Mouse (Mus musculus): Measurements from ENCODE around the gene Thg1l. TPM values are rescaled to one million over a fixed set of nuclear protein-coding genes. Genes with fewer than 3 reads are reported as not detected.

Thg1l gene
- polyA plus RNA-seq, 1 experiment from 2014 or later = 18.2 TPM

DNA sequence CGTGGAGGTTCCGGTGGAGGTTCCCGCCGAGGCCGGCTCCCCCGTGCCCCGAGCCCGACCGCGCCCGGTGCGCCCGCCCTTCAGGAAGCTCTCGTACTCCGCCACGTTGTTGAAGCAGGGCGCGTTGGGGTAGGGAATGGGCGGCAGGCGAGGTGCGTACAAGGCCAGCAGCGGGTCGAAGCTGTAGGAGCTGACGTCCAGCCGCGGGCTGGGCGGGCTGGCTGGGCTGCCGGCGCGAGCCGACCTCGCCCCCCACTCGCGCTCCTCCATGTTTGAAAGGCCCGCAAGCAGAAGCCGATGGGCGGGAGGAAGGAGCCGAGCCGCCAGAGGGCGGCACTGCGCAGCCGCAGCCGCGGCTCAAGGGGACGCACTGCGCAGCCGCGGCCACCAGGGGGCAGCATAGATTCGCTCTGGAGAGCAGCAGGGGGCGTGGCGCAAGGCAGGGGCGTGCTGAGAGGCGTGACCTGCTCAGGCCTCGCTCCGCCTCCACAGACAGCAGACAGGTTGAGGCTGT lies 10.6 kb downstream of the Thg1l start, which contains the start of gene Lsm11:
Lsm11 (minus strand) TSS at position 293 of the 514 bp plus-strand sequence.
- Histone ChIP-seq H3K79me2 (ENCODE audit: inconsistent target) (peaks cover 37% of the 10 kb centered on the region), H3K36me3 (ENCODE audit: inconsistent target) (peaks cover 5% of the 10 kb centered on the region; the same call in 1 of the 2 replicates)

DNA sequence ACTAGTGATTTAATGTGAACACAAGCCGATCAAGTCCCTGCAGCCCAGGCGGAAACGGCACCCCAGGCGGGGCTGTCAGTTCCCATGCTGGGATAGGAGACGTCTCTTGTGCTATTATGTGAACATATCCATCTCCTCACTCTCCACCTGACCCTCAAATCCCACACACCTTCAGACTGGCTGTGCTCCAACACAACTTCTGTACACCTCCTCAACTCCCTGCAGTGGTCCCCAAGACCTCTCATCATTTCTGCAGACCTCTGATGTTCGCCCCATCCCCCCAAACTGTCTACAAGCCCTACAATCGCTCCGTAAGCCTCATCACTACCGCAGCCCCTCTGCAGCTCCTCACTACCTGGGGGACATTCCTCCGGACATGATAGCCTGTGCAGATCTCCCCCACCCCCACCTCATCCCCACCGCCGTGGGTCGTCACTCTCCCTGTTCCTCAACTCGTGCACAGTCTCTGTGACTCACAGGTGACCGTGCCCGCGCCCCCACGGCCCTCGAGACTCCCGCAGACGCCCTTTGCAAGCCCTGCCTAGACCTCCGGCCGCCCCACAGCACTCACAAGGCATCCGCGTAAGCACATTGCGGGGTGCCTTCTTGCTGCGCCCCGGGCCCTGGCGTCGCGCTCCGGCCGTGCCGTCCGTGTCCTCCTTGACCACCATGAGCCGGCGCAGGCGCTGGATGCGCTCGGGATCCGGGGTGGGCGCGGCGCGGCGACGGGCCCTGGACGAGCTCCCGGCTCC lies 11.2 kb downstream of the Thg1l start:
- WGBS (ENCODE audit: missing documents) = under 1% methylated on average over 49 of the region's 49 CpGs

More for the DNA sequence above, 10.6 kb downstream of the Thg1l start, which contains the start of gene Lsm11:
- 1% methylated on average over 37 of the region's 55 CpGs for WGBS (ENCODE audit: missing documents)
- Histone ChIP-seq H3K27ac (peak within 1 kb of the TSS; percentile 35), H3K4me3 (ENCODE audit: inconsistent target) (peak within 1 kb of the TSS; percentile 57)

GRCm38 (mm10) chr11:45943108-45943705 lies 12.1 kb downstream of the Thg1l start:
- H3K36me3 ChIP-seq (ENCODE audit: inconsistent target) = no peaks in the 10 kb centered on the region
- no peak overlapping the region for H3K27ac ChIP-seq
- 87% methylated on average over 7 of the region's 7 CpGs for WGBS (ENCODE audit: missing documents)
- H3K4me3 ChIP-seq (ENCODE audit: inconsistent target) = peak overlapping the region; percentile 57; the same call in 1 of the 2 replicates
- H3K79me2 ChIP-seq (ENCODE audit: inconsistent target) = peaks cover 37% of the 10 kb centered on the region

More for the DNA sequence above, 11.2 kb downstream of the Thg1l start:
- Histone ChIP-seq H3K27ac (no peak overlapping the region), H3K79me2 (ENCODE audit: inconsistent target) (peaks cover 37% of the 10 kb centered on the region), H3K4me3 (ENCODE audit: inconsistent target) (peak overlapping the region; percentile 57), H3K36me3 (ENCODE audit: inconsistent target) (0 out of 2 replicates have a peak, but pooled peaks cover 5% of the 10 kb centered on the region)

DNA sequence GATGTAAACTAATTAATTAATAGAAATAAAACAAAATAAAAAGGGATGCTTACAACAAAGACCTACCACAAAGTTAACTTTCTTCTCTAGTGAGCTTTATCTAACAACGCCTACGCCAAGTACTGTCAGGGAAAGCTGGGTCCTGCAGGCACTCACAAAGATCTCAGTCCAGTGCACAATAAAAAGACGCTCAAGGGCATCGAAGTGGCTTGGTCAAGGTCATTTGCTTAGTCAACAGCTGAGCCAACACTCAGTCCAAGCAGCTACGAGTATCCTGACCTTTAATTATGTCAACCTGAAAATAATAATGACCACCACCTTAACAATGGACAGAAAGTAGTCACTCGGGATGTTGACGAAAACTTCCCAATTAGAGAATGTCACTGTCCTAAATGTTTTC lies 13.0 kb downstream of the Thg1l start:
- Histone ChIP-seq H3K36me3 (ENCODE audit: inconsistent target) (no peaks in the 10 kb centered on the region), H3K27ac (no peak overlapping the region), H3K4me3 (ENCODE audit: inconsistent target) (no peak overlapping the region), H3K79me2 (ENCODE audit: inconsistent target) (peaks cover 37% of the 10 kb centered on the region)
- WGBS (ENCODE audit: missing documents) = 93% methylated on average over 7 of the region's 7 CpGs

DNA sequence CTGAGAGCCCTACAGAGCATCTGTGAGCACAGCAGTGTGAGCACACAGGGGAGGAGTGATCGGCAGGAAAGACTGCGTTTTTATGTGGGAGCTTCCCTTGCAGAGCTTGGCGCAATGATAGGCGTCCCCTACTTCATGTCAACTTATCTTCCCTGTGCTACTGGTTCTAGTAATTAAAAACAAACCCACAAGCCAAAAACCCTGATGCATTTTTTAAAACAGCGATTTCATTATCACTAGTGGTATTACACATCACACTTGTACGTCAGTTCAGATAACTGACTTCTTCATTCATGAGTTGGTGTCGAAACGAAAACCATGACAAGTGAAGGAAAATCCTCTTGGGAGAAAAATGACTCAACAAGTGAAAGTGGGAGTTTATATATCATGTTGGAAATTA lies 16.4 kb downstream of the Thg1l start:
- WGBS (ENCODE audit: missing documents) = 93% methylated on average over 8 of the region's 8 CpGs

GRCm38 (mm10) chr11:45937478-45937877 lies 17.8 kb downstream of the Thg1l start:
- no peak overlapping the region for H3K27ac ChIP-seq
- peaks cover 19% of the 10 kb centered on the region for H3K79me2 ChIP-seq (ENCODE audit: inconsistent target)
- WGBS (ENCODE audit: missing documents) = 99% methylated on average over 8 of the region's 8 CpGs
- peaks cover 11% of the 10 kb centered on the region; the same call in 1 of the 2 replicates for H3K36me3 ChIP-seq (ENCODE audit: inconsistent target)
- H3K4me3 ChIP-seq (ENCODE audit: inconsistent target) = no peak overlapping the region

More for the DNA sequence above, 16.4 kb downstream of the Thg1l start:
- H3K36me3 ChIP-seq (ENCODE audit: inconsistent target) = peaks cover 3% of the 10 kb centered on the region; the same call in 1 of the 2 replicates
- peaks cover 33% of the 10 kb centered on the region for H3K79me2 ChIP-seq (ENCODE audit: inconsistent target)
- no peak overlapping the region for H3K4me3 ChIP-seq (ENCODE audit: inconsistent target)
- no peak overlapping the region for H3K27ac ChIP-seq

DNA sequence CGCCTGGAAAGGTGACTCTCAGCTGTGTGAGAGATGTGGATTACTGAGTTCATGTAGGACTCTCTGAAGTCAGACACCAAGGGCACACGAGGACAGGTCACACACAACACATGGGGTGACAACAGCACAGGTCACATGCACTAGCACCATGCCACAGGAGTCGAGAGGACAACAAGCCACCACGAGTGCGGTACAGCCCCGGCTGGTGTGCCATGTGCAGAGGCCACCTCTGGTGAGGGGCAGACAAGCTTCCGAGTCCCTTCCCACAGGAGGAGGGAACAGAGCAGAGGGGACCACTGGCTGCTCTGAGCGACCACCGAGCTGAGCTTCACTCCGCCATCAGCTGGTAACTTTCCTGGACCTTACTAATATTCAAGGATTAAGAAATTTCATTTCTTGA lies 22.5 kb downstream of the Thg1l start:
- 97% methylated on average over 10 of the region's 10 CpGs for WGBS (ENCODE audit: missing documents)
- Histone ChIP-seq H3K79me2 (ENCODE audit: inconsistent target) (no peaks in the 10 kb centered on the region), H3K36me3 (ENCODE audit: inconsistent target) (peaks cover 11% of the 10 kb centered on the region; the same call in 1 of the 2 replicates), H3K4me3 (ENCODE audit: inconsistent target) (no peak overlapping the region), H3K27ac (no peak overlapping the region)

DNA sequence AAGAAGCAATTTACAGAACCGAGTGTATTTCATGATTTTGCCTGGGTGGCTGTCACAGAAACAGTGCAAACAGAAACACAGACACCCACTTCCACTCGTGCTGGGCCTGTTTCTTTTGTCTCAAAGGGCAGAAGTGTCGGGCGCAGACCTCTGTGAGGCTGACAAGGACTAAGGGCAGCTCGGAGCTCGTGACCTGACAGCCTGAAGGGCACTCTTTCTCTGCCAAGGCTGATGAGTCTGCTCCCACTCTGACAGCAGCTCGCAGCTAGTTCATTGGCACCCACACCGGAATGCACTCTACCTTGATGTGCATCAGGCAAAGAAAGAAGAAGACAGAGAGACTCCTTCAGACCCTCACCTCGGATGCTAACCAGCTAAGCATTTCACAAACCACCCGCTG lies 25.8 kb downstream of the Thg1l start:
- H3K4me3 ChIP-seq (ENCODE audit: inconsistent target) = no peak overlapping the region
- peaks cover 11% of the 10 kb centered on the region; the same call in 1 of the 2 replicates for H3K36me3 ChIP-seq (ENCODE audit: inconsistent target)
- no peaks in the 10 kb centered on the region for H3K79me2 ChIP-seq (ENCODE audit: inconsistent target)
- 92% methylated on average over 10 of the region's 10 CpGs for WGBS (ENCODE audit: missing documents)
- H3K27ac ChIP-seq = no peak overlapping the region

DNA sequence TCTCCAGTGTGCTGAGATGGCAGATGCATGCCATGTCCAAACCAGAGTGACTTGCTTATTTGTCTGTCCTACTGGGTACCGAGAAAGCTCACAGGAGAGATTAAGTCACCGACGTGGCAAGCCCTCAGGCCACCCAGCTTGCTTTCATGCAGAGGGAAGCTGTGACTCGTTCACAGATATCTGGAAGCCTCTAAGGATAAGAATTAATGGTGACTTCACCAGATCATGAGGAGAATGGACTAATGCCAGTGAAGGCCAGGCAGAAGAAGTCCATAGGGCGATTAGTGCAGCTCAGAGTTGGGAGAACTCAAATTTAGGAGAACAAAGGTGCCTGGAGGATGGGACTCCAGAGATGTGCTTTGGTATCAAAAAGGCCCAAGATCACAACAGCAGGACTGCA lies 27.8 kb downstream of the Thg1l start:
- H3K4me3 ChIP-seq (ENCODE audit: inconsistent target) = no peak overlapping the region
- H3K79me2 ChIP-seq (ENCODE audit: inconsistent target) = no peaks in the 10 kb centered on the region
- no peak overlapping the region for H3K27ac ChIP-seq
- H3K36me3 ChIP-seq (ENCODE audit: inconsistent target) = no peaks in the 10 kb centered on the region
- 82% methylated on average over 5 of the region's 5 CpGs for WGBS (ENCODE audit: missing documents)

DNA sequence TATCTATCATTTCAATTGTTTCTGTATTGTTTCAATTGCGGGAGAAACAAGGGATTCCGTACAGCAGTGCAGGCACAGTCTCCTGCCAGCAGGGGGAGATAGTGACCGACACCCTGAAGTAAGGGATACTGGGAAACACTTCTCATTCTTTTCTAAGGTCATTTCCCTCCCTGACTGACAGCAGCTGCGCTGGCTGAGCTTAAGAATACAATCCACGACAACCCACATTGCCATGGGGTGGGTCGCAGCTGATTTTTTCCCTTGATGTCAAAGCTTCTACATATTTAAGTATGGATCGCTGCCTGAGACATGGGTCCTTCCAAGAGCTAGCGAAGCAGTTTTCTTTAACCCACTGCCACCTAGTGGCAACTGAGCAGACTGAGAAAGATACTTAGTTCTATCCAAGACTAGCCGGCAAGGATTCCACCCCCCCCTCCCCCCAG lies 28.6 kb downstream of the Thg1l start:
- Histone ChIP-seq H3K27ac (no peak overlapping the region), H3K79me2 (ENCODE audit: inconsistent target) (no peaks in the 10 kb centered on the region), H3K4me3 (ENCODE audit: inconsistent target) (peak overlapping the region; percentile 18; the same call in 1 of the 2 replicates), H3K36me3 (ENCODE audit: inconsistent target) (no peaks in the 10 kb centered on the region)
- 1% methylated on average over 9 of the region's 9 CpGs for WGBS (ENCODE audit: missing documents)

DNA sequence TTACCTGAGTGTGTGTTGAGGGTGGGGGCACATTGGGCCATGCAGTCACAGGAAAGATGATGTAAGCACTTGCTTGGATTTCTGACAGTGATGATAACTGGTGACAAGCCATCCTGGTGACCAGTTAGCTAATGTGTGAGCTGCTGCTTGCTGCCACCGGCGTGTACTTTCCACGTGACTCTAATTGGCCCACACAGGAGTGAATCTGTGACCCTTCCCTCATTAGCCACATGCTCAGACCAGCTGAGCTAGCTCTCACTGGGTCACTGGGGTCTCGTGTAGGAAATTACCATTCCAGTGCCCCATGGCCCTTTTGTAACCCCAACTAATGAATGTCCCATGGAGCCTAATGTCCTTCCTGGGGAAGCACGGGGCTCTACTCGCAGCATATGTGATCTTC lies 29.9 kb downstream of the Thg1l start:
- no peaks in the 10 kb centered on the region for H3K36me3 ChIP-seq (ENCODE audit: inconsistent target)
- H3K27ac ChIP-seq = no peak overlapping the region
- 95% methylated on average over 6 of the region's 6 CpGs for whole genome bisulfite sequencing (ENCODE audit: missing documents)
- H3K79me2 ChIP-seq (ENCODE audit: inconsistent target) = no peaks in the 10 kb centered on the region
- H3K4me3 ChIP-seq (ENCODE audit: inconsistent target) = no peak overlapping the region

DNA sequence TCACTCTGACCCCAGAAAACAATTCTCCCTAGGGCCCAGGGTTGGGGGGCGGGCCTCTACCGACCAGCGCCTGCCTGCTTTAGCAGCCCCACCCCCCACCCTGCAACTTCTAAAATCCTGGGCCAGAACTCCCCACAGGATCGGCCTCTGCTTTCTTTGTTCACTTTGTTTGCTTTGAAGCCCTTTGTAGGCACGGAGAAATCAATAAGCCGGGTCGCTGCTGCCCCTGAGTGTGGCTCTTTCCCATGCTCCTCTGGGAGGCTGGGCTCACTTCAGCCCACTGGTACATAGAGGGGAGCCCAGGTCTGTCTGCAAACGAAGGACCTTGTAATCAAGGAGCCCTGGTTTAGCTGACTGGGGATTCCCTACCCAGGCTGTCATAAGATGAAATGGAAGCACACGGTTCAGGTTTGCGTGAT lies 33.8 kb downstream of the Thg1l start:
- no peak overlapping the region for H3K4me3 ChIP-seq (ENCODE audit: inconsistent target)
- 62% methylated on average over 10 of the region's 10 CpGs for WGBS (ENCODE audit: missing documents)
- no peak overlapping the region for H3K27ac ChIP-seq
- no peaks in the 10 kb centered on the region for H3K36me3 ChIP-seq (ENCODE audit: inconsistent target)
- H3K79me2 ChIP-seq (ENCODE audit: inconsistent target) = no peaks in the 10 kb centered on the region

- H3K36me3 ChIP-seq (ENCODE audit: inconsistent target) = no peaks in the 10 kb centered on the region
- no peaks in the 10 kb centered on the region for H3K79me2 ChIP-seq (ENCODE audit: inconsistent target)
- no peak overlapping the region for H3K4me3 ChIP-seq (ENCODE audit: inconsistent target)
- H3K27ac ChIP-seq = no peak overlapping the region
- 83% methylated on average over 8 of the region's 8 CpGs for WGBS (ENCODE audit: missing documents)
Observed at GRCm38 (mm10) chr11:45921026-45921425, 34.3 kb downstream of the Thg1l start.

DNA sequence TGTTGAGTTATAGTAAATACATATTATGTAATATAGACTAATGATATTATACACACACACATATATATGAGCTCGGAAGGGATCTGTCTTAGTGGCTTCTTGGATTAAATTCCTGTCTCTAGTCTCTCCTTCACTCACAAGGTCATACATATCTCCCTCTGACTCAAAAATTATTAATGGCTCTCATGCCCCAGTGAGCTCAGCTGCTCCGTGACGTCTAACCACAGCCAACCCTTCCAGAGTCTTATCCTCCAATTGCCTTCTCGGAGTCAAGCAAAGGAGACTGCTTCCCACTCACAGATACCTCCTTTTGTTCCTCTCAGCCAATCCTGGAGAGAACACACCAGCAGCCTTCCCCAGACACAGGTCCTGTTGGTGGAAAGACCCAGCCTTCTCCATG lies 36.5 kb downstream of the Thg1l start:
- 89% methylated on average over 4 of the region's 4 CpGs for WGBS (ENCODE audit: missing documents)
- H3K36me3 ChIP-seq (ENCODE audit: inconsistent target) = no peaks in the 10 kb centered on the region

DNA sequence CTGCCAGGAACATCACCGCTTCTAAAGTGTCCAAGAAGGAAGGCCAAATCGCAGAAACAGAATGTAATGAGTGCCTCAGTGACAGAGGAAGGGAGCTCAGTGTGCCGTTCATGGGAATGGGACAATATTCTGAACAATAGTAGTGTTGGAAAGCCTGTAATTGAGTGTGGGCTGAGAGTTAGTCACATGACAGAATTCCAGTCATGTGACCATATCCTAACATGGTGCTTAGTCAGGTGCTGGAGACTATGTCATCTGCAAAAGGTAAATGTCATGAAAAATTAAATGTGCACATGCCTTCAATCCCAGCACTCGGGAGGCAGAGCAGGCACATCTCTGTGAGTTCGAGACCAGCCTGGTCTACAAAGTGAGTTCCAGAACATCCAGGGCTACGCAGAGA lies 37.3 kb downstream of the Thg1l start:
- H3K4me3 ChIP-seq (ENCODE audit: inconsistent target) = no peak overlapping the region
- WGBS (ENCODE audit: missing documents) = 97% methylated on average over 4 of the region's 6 CpGs
- no peaks in the 10 kb centered on the region for H3K79me2 ChIP-seq (ENCODE audit: inconsistent target)
- H3K27ac ChIP-seq = no peak overlapping the region
- no peaks in the 10 kb centered on the region for H3K36me3 ChIP-seq (ENCODE audit: inconsistent target)

More for the DNA sequence above, 36.5 kb downstream of the Thg1l start:
- no peaks in the 10 kb centered on the region for H3K79me2 ChIP-seq (ENCODE audit: inconsistent target)
- H3K4me3 ChIP-seq (ENCODE audit: inconsistent target) = no peak overlapping the region
- no peak overlapping the region for H3K27ac ChIP-seq

Measured in macrophage (primary cell).